Mouse (Mus musculus): ENCODE data around the gene Gtf2a1l. TPM values are rescaled to one million over a fixed set of nuclear protein-coding genes. Genes with fewer than 3 reads are reported as not detected.
A peak's percentile ranks its signal among the peaks of the same experiment; 100 is the strongest.

Gtf2a1l gene
- total and polyA plus RNA-seq, 2 experiments from 2014 or later: 0.24 to 0.52 TPM

- DNase-seq (peak; percentile 93), ATAC-seq (peak; percentile 91)
- H3K9me3 ChIP-seq (ENCODE audit: low read length): no peaks in the 10 kb centered on the region
- H3K4me2 ChIP-seq (ENCODE audit: low read depth): peak overlapping the region; percentile 45
- peak overlapping the region; percentile 11; the same call in 1 of the 2 replicates for H3K4me3 ChIP-seq (ENCODE audit: low read depth, low read length)
- H3K27ac ChIP-seq (ENCODE audit: low read depth, low read length): peak overlapping the region; percentile 36; the same call in 1 of the 2 replicates
- no peaks in the 10 kb centered on the region for H3K36me3 ChIP-seq (ENCODE audit: insufficient read depth)
- no peaks in the 10 kb centered on the region for H3K27me3 ChIP-seq (ENCODE audit: insufficient read depth, low read length)
- H3K4me1 ChIP-seq (ENCODE audit: insufficient read depth): no peaks in the 10 kb centered on the region
- TF ChIP-seq CTCF (IDR thresholded peaks at IDR 0.05; ENCODE audit: low read depth): peak; percentile 96
- WGBS: 14% methylated on average over 21 of the region's 21 CpGs
- H3K9ac ChIP-seq: peak overlapping the region; percentile 38; the same call in 1 of the 2 replicates
These were observed 15.6 kb upstream of the Gtf2a1l start for GRCm38 (mm10) chr17:88652702-88653374.

GRCm38 (mm10) chr17:88653375-88653769 lies 15.1 kb upstream of the Gtf2a1l start:
- no peak for ATAC-seq
- Histone ChIP-seq H3K9me3 (ENCODE audit: low read length) (no peaks in the 10 kb centered on the region), H3K4me3 (ENCODE audit: low read depth, low read length) (no peak overlapping the region), H3K9ac (no peak overlapping the region), H3K27me3 (ENCODE audit: insufficient read depth, low read length) (no peaks in the 10 kb centered on the region), H3K36me3 (ENCODE audit: insufficient read depth) (no peaks in the 10 kb centered on the region), H3K4me1 (ENCODE audit: insufficient read depth) (no peaks in the 10 kb centered on the region), H3K27ac (ENCODE audit: low read depth, low read length) (no peak overlapping the region), H3K4me2 (ENCODE audit: low read depth) (no peak overlapping the region)
- no peak for TF ChIP-seq CTCF (IDR thresholded peaks at IDR 0.05; ENCODE audit: low read depth)
- DNase-seq: no peak
- WGBS: 80% methylated on average over 4 of the region's 4 CpGs

GRCm38 (mm10) chr17:88658510-88658909 lies 9.9 kb upstream of the Gtf2a1l start:
- no peak for DNase-seq
- no peak overlapping the region for H3K4me3 ChIP-seq (ENCODE audit: low read depth, low read length)
- H3K4me1 ChIP-seq (ENCODE audit: insufficient read depth): no peaks in the 10 kb centered on the region
- no peak for TF ChIP-seq CTCF (IDR thresholded peaks at IDR 0.05; ENCODE audit: low read depth)
- no peaks in the 10 kb centered on the region for H3K36me3 ChIP-seq (ENCODE audit: insufficient read depth)
- ATAC-seq: no peak
- H3K27ac ChIP-seq (ENCODE audit: low read depth, low read length): no peak overlapping the region
- no peak overlapping the region for H3K4me2 ChIP-seq (ENCODE audit: low read depth)
- 69% methylated on average over 6 of the region's 6 CpGs for WGBS
- no peaks in the 10 kb centered on the region for H3K27me3 ChIP-seq (ENCODE audit: insufficient read depth, low read length)
- H3K9me3 ChIP-seq (ENCODE audit: low read length): no peaks in the 10 kb centered on the region
- H3K9ac ChIP-seq: no peak overlapping the region

- H3K4me2 ChIP-seq (ENCODE audit: low read depth): no peak overlapping the region
- H3K4me3 ChIP-seq (ENCODE audit: low read depth, low read length): no peak overlapping the region
- no peak overlapping the region for H3K27ac ChIP-seq (ENCODE audit: low read depth, low read length)
- DNase-seq (no peak), ATAC-seq (no peak)
- no peak overlapping the region for H3K9ac ChIP-seq
- H3K27me3 ChIP-seq (ENCODE audit: insufficient read depth, low read length): no peaks in the 10 kb centered on the region
- no peaks in the 10 kb centered on the region for H3K9me3 ChIP-seq (ENCODE audit: low read length)
- TF ChIP-seq CTCF (IDR thresholded peaks at IDR 0.05; ENCODE audit: low read depth): no peak
- H3K36me3 ChIP-seq (ENCODE audit: insufficient read depth): no peaks in the 10 kb centered on the region
- 30% methylated on average over 2 of the region's 2 CpGs for WGBS
- H3K4me1 ChIP-seq (ENCODE audit: insufficient read depth): no peaks in the 10 kb centered on the region
These were observed 2.4 kb upstream of the Gtf2a1l start for GRCm38 (mm10) chr17:88666076-88666475.

- H3K4me2 ChIP-seq (ENCODE audit: low read depth): no peak overlapping the region
- WGBS: 19% methylated on average over 2 of the region's 2 CpGs
- peak; percentile 68 for ATAC-seq
These were observed 1.5 kb downstream of the Gtf2a1l start for GRCm38 (mm10) chr17:88669921-88670320.

GRCm38 (mm10) chr17:88670800-88671199 lies 2.3 kb downstream of the Gtf2a1l start:
- no peak overlapping the region for H3K27ac ChIP-seq (ENCODE audit: low read depth, low read length)

More at GRCm38 (mm10) chr17:88669921-88670320, 1.5 kb downstream of the Gtf2a1l start:
- no peaks in the 10 kb centered on the region for H3K27me3 ChIP-seq (ENCODE audit: insufficient read depth, low read length)
- no peak overlapping the region; the same call in 1 of the 2 replicates for H3K9ac ChIP-seq
- no peaks in the 10 kb centered on the region for H3K9me3 ChIP-seq (ENCODE audit: low read length)
- no peak overlapping the region for H3K4me3 ChIP-seq (ENCODE audit: low read depth, low read length)
- no peaks in the 10 kb centered on the region for H3K36me3 ChIP-seq (ENCODE audit: insufficient read depth)
- no peak overlapping the region for H3K27ac ChIP-seq (ENCODE audit: low read depth, low read length)
- peak; percentile 23 for DNase-seq
- H3K4me1 ChIP-seq (ENCODE audit: insufficient read depth): no peaks in the 10 kb centered on the region
- TF ChIP-seq CTCF (IDR thresholded peaks at IDR 0.05; ENCODE audit: low read depth): no peak

More at GRCm38 (mm10) chr17:88670800-88671199, 2.3 kb downstream of the Gtf2a1l start:
- TF ChIP-seq CTCF (IDR thresholded peaks at IDR 0.05; ENCODE audit: low read depth): no peak
- no peaks in the 10 kb centered on the region for H3K9me3 ChIP-seq (ENCODE audit: low read length)
- no peak overlapping the region for H3K9ac ChIP-seq
- no peaks in the 10 kb centered on the region for H3K36me3 ChIP-seq (ENCODE audit: insufficient read depth)
- ATAC-seq (no peak), DNase-seq (no peak)
- H3K4me3 ChIP-seq (ENCODE audit: low read depth, low read length): no peak overlapping the region
- no peak overlapping the region for H3K4me2 ChIP-seq (ENCODE audit: low read depth)
- no peaks in the 10 kb centered on the region for H3K27me3 ChIP-seq (ENCODE audit: insufficient read depth, low read length)
- 42% methylated on average over 4 of the region's 4 CpGs for WGBS
- H3K4me1 ChIP-seq (ENCODE audit: insufficient read depth): no peaks in the 10 kb centered on the region
